Mouse (Mus musculus) mesoderm, embryonic 11.5 days (tissue): ENCODE measurements around the gene Aloxe3.

ENCODE experiments used
- DNase-seq: peaks from one replicate; pipeline ENCODE4 v3.0.0-alpha.2; 2012; ENCODE audit warnings: low read depth, low spot score

The Aloxe3 gene

GRCm38 (mm10) chr11:69174722-69175121 is 49.0 kb downstream of the Aloxe3 start:
- no peak for DNase-seq

DNA sequence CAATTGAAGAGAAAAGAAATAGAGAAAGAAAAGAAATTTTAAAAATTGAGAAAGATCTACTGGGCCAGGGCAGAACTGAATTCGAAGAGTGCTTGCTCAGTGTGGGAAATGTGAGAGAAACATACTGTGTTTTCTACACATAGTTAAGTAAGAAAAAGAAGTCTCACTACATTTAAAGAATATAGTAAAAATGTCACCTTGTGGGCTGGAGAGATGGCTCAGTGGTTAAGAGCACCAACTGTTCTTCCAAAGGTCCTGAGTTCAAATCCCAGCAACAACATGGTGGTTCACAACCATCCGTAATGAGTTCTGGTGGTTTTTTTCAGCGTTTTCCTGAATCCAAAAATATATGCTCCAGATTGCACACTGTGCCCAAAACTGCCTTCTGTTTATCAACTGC is 52.8 kb downstream of the Aloxe3 start:
- DNase-seq = no peak

- no peak for DNase-seq
Measured at GRCm38 (mm10) chr11:69179512-69179911, 53.8 kb downstream of the Aloxe3 start.

- DNase-seq = no peak
Measured at GRCm38 (mm10) chr11:69180120-69180519, 54.4 kb downstream of the Aloxe3 start.

- DNase-seq = no peak
Measured at GRCm38 (mm10) chr11:69185031-69185430, 59.3 kb downstream of the Aloxe3 start.

GRCm38 (mm10) chr11:69185936-69186335 is 60.2 kb downstream of the Aloxe3 start:
- no peak for DNase-seq

- peak; percentile 66 for DNase-seq
Measured at GRCm38 (mm10) chr11:69192840-69193239, 67.1 kb downstream of the Aloxe3 start.

GRCm38 (mm10) chr11:69196766-69197165 is 71.1 kb downstream of the Aloxe3 start:
- no peak for DNase-seq

- no peak for DNase-seq
Measured at GRCm38 (mm10) chr11:69197194-69197593, 71.5 kb downstream of the Aloxe3 start.

DNA sequence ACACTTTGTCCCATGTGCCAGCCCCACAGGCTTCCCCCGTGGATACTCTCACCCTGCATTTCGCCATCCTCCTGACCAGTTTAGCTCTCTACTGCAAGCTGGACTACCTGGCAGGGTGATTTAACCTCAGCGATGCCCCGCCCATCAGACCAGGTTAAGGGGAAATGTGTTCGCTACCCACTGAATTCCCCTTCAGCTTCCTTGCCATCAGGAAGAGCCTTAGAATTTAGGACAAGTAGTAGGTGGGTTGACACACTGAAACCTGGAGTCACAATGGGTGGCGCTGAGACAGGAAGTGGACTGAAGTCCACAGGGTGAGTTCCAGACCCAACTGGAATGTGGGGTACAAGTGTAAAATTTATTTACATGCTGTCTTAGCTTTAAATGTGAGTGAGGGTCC is 72.0 kb downstream of the Aloxe3 start, which contains the start of gene Alox8:
Gene Alox8 (minus strand): TSS at position 101 of the 400 bp plus-strand sequence.
- no peak for DNase-seq
